Mouse (Mus musculus): ENCODE results near the gene Foxk1.

GRCm38 (mm10) chr5:142386329-142386728 lies 15.0 kb upstream of the Foxk1 start:
- TF ChIP-seq CHD2 (IDR thresholded peaks at IDR 0.05; ENCODE audit: low read length) (no peak), CTCF (IDR thresholded peaks at IDR 0.05 in 2 of 3, conservative IDR thresholded peaks at IDR 0.05 in 1 of 3; ENCODE audit: control insufficient read depth in 1 of 3, insufficient read depth in 1 of 3, low read depth in 2 of 3, low read length in 3 of 3, poor library complexity in 1 of 3, severe bottlenecking in 1 of 3) (no peak), MAX (IDR thresholded peaks at IDR 0.05; ENCODE audit: low read length) (no peak), GATA1 (IDR thresholded peaks at IDR 0.05; ENCODE audit: low read depth, low read length) (no peak), EP300 (IDR thresholded peaks at IDR 0.05; ENCODE audit: low read depth in 1 of 2, low read length in 2 of 2) (no peak)

Data from MEL (cell line).